Mouse (Mus musculus) small intestine, adult 2 months (tissue): ENCODE data around the gene Jmjd7. TPM values are rescaled to one million over a fixed set of nuclear protein-coding genes. Genes with fewer than 3 reads are reported as not detected.
A peak's percentile ranks its signal among the peaks of the same experiment; 100 is the strongest.

Source experiments
- H3K27ac ChIP-seq: fragments of 200-500 bp; 2 replicates; pipeline ENCODE4 v1.5.1; 2012; ENCODE audit warnings: low read depth, low read length, control low read depth, inconsistent platforms; ENCODE audit not compliant: insufficient read depth
- H3K27me3 ChIP-seq: fragments of 200-500 bp; 2 replicates; pipeline ENCODE4 v1.6.1; 2012; ENCODE audit warnings: mild to moderate bottlenecking, moderate library complexity, low read length, inconsistent platforms; ENCODE audit not compliant: control insufficient read depth, insufficient read depth
- H3K36me3 ChIP-seq: fragments of 200-500 bp; 2 replicates; pipeline ENCODE4 v1.6.1; 2012; ENCODE audit warnings: mild to moderate bottlenecking, low read length, control low read depth, inconsistent platforms; ENCODE audit not compliant: control insufficient read depth, insufficient read depth
- H3K4me1 ChIP-seq: fragments of 200-500 bp; 2 replicates; pipeline ENCODE4 v1.6.1; 2012; ENCODE audit warnings: low read length, inconsistent platforms, mixed read lengths; ENCODE audit not compliant: control insufficient read depth, insufficient read depth, insufficient read length
- H3K4me3 ChIP-seq: fragments of 200-500 bp; 2 replicates; pipeline ENCODE4 v1.5.1; 2012; ENCODE audit warnings: low read depth, mild to moderate bottlenecking, control low read depth, inconsistent platforms, low read length, moderate library complexity
- CTCF ChIP-seq: fragments of 200-500 bp; IDR thresholded peaks from 2 replicates; pipeline ENCODE4 v1.5.1; 2012; ENCODE audit warnings: low read depth, mild to moderate bottlenecking, control low read depth, inconsistent platforms, low read length, moderate library complexity, mixed read lengths; ENCODE audit not compliant: insufficient replicate concordance, insufficient read length; ENCODE audit errors: extremely low read depth
- POLR2A ChIP-seq: fragments of 200-500 bp; IDR thresholded peaks from 2 replicates; pipeline ENCODE4 v1.6.1; 2012; ENCODE audit warnings: low read depth, mild to moderate bottlenecking, control low read depth, inconsistent platforms, low read length, moderate library complexity
- WGBS: fragments of 180-500 bp; shearing (Covaris S2); methylation state at CpG from one replicate; pipeline ENCODE4 v1.1.7; 2018; 5-methylcytosine and 5-hydroxymethylcytosine counted together
- polyA plus RNA-seq: library from polyadenylated mRNA; depleted of rRNA; stranded (reverse); fragments of >200 nt; gene quantifications from 2 replicates; pipeline ENCODE4 v1.2.3, GENCODE M21; 2012

Gene Jmjd7
- polyA plus RNA-seq, 1 experiment: 6.8 TPM

DNA sequence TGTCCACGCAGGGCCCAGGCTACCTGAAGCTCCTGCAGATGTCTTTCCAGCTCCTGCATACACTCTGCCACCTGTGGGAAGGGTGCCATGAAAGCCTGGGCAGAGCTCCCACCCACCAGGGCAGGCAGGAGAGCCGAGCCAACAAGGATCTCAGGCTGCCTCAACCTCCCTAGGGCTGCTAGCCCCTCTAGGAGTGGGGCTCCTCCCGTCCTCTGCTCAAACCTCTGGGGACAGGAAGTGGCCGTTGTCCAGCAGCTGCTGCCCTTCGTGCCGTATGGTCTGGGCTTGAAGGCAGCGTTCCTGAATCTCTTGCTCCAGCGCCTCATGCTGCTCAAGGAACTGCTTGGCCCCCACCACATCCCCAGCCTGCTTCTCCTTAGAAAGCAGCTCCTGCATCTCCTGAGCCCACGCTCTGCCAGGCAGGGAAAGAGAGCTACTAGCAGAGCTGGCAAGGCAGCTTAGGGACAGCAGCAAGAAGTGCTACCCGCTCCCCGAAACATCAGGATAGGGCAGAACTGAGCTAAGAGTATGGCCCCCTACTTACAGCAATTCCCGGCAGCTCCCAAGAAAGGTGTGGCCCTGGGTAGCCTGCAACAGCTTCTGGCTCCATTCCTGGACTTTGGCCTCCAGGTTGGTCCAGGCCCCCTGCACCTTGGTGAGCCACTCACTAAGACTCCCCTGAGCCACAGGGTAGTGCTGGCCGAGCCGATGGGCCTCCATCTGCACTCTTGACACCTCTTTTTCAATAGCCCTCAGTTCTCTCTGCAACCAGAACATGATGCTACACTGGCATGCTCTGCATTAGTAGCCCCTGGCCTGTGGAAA is 19.4 kb downstream of the Jmjd7 start:
- Histone ChIP-seq H3K4me1 (peaks cover 9% of the 10 kb centered on the region), H3K36me3 (no peaks in the 10 kb centered on the region; the same call in 1 of the 2 replicates), H3K27me3 (no peaks in the 10 kb centered on the region), H3K4me3 (no peak overlapping the region), H3K27ac (no peak overlapping the region)
- TF ChIP-seq CTCF: no peak
- no peak for TF ChIP-seq POLR2A
- WGBS: 46% methylated on average over 14 of the region's 14 CpGs

DNA sequence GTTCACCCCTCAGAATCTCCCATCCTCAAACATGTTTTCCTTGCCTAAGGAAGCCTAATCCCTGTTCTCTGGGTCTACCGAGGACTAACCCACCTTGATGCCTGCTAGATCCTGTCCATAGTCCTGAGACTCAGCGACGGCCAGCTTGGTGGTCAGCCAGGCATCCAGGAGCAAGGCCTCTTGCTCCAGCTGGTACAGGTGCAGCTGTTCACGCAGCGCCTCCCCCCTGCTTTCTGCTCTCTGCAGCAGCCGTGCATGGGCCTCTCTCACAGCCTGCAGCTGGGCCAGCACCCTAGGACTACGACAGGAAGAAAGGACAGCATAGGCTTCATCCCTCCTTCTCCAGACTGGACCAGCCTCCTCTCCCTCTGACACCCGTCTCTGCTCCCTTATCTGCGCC is 20.9 kb downstream of the Jmjd7 start:
- WGBS: 86% methylated on average over 9 of the region's 9 CpGs
- Histone ChIP-seq H3K36me3 (no peaks in the 10 kb centered on the region), H3K4me1 (peaks cover 9% of the 10 kb centered on the region), H3K4me3 (no peak overlapping the region), H3K27me3 (no peaks in the 10 kb centered on the region), H3K27ac (no peak overlapping the region)
- TF ChIP-seq POLR2A: no peak
- TF ChIP-seq CTCF: no peak

DNA sequence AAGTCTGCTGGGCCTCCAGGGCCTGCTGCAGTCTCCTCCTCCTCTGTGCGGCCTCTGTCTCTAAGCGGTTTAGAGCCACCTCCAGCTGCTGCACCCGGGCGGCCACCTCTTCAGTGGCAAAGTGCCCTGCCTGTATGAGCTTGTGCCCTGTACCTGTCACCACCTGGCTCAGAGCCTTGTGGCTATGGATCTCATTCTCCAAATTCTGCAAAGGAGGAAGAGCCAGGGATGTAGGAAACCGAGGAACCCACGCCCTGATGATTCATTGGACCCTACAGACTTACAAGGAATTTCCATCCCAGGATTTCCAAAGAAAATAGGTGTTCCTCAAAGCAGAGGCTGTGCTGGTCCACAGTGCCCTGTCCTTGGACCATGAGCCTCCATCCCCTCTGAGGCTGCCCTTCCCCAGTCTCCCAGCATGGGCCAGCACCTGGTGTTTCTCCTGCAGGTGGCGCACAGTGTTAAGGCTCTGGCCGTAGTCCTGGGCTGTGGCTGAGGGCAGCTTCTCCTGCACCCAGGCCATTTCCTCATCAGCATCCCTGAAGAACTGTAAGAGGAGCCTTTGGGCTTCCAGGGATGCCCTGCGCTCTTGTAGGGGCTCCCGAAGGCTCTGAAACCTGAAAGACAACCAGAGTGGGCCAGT is 22.5 kb downstream of the Jmjd7 start:
- Histone ChIP-seq H3K36me3 (no peaks in the 10 kb centered on the region), H3K4me3 (no peak overlapping the region), H3K27ac (no peak overlapping the region), H3K4me1 (peaks cover 9% of the 10 kb centered on the region), H3K27me3 (no peaks in the 10 kb centered on the region)
- 65% methylated on average over 10 of the region's 10 CpGs for WGBS
- peak; percentile 46; the same call in 1 of the 2 replicates for TF ChIP-seq CTCF
- TF ChIP-seq POLR2A: no peak

DNA sequence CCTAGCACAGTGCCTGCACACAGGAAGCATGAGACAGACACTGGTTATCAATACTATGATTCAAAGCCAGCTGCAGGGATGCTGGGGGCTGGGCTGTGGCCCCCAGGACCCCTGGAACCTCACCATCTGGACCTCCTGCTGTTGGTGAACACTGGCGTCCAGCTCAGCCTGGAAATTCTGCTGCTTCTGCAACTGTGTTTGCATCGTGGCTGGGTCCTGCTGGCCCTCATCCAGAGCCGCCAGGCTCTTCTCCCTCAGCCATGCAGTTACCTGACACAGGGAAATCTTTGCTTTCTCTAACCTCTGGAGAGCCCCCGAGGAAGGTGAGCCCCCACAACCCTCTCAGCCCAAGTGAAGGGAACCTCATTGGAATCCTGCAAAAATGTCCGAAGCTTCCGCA is 24.1 kb downstream of the Jmjd7 start:
- TF ChIP-seq CTCF (no peak), POLR2A (no peak)
- Histone ChIP-seq H3K4me3 (no peak overlapping the region), H3K36me3 (no peaks in the 10 kb centered on the region), H3K27me3 (no peaks in the 10 kb centered on the region), H3K27ac (no peak overlapping the region), H3K4me1 (peaks cover 8% of the 10 kb centered on the region)
- WGBS: 60% methylated on average over 6 of the region's 6 CpGs

DNA sequence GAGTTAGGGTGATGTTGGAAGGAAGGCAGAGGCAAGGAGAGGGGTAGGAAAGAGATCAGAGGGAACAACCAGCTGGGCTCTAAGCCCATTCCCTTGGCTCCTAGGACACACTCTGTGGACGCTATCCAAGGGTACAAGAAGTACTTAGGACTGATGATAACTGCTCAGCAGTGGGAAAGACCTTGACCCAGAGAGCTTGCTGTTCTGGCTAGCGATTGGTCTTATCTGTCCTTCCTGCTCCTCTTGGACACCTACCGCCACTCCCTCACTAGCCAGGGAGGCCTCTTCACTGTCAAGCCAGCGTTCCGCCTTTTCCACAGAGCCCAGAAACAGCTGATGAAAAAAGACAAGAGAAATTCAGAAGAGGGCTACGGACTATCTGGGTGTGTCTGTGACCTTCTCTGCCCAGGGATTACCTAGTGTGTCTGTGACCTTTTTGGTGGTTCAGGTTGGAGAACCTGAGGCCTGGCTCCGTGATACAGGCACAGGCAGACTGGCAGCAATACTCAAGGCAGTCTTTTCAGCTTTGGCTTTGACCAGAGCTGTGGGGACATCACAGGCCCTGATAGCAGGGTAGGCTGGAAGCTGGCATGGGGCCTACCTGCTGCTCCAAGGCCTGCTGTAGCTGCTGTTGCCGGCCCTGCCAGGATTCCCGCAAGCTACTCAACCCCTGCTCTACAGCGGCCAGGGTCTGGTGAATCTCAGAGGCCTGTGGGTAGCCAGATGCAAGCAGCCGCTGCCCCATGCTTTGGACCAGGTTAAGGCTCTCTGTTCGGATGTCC is 27.7 kb downstream of the Jmjd7 start:
- TF ChIP-seq CTCF: no peak
- no peak for TF ChIP-seq POLR2A
- Histone ChIP-seq H3K4me1 (no peaks in the 10 kb centered on the region), H3K36me3 (no peaks in the 10 kb centered on the region), H3K27me3 (no peaks in the 10 kb centered on the region), H3K4me3 (no peak overlapping the region), H3K27ac (no peak overlapping the region)
- WGBS: 73% methylated on average over 12 of the region's 12 CpGs

DNA sequence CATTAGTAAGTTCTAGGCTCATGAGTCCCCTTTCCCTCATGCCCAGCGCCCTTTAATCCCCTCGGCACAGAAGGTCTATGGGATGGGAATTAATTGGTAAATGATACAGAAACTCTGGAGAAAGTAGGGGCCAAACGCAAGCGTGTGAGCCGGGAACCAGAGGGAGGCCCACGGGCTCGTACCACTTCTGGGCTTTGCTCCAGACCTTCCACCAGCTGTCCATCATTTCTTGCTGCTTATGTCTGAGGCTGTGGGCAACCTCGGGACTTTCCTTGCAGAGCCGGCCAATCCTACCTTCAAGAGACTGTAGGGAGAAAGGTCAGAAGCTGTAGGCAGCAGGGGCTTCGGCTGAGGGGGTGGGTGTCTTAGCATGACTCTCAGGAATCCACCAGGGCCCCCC is 28.6 kb downstream of the Jmjd7 start:
- TF ChIP-seq CTCF (no peak), POLR2A (no peak)
- Histone ChIP-seq H3K27me3 (no peaks in the 10 kb centered on the region), H3K36me3 (no peaks in the 10 kb centered on the region), H3K4me3 (no peak overlapping the region), H3K4me1 (no peaks in the 10 kb centered on the region), H3K27ac (no peak overlapping the region)
- 89% methylated on average over 10 of the region's 10 CpGs for WGBS

DNA sequence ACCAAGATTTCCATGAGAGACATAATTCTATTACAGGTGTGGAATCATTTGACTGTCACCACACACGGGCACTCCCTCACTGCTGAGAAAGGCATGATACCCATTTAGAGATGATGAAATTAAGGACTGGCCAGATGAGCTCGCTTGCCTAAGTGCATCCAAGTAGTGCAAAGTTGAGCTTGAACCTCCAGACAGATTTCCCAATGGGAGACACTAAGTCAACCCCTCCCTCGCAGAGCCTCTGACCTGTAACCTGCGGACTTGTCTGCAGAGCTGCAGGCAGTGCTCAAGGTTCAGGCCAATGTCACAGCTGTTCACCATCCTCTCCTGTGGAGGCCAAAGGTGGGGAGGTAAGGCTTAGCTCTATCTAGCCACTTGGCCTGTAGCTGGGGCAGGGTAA is 31.5 kb downstream of the Jmjd7 start:
- WGBS: 70% methylated on average over 4 of the region's 4 CpGs
- Histone ChIP-seq H3K27ac (no peak overlapping the region), H3K36me3 (no peaks in the 10 kb centered on the region)

More for the DNA sequence above, 31.5 kb downstream of the Jmjd7 start:
- TF ChIP-seq CTCF (no peak), POLR2A (no peak)
- Histone ChIP-seq H3K4me3 (no peak overlapping the region), H3K27me3 (no peaks in the 10 kb centered on the region), H3K4me1 (no peaks in the 10 kb centered on the region)
